Mouse (Mus musculus) heart, embryonic 12.5 days (tissue): Measurements from ENCODE around the gene Olfr1511. TPM values are rescaled to one million over a fixed set of nuclear protein-coding genes. Genes with fewer than 3 reads are reported as not detected.

Experiments
- polyA plus RNA-seq: library from polyadenylated mRNA; unstranded; fragments of >200 nt; fragmentation: Nextera tagmentation; extraction: Ambion mirVana; gene quantifications from 2 replicates; pipeline ENCODE4 v1.2.1, GENCODE M21; 2016

Gene Olfr1511
- polyA plus RNA-seq, 1 experiment from 2014 or later, result not detected

Other genes with a start within 250 kb of the Olfr1511 start
- gene Supt16, start 200.0 kb downstream of the Olfr1511 start, polyA plus RNA-seq, result 35.8 and 36.5 TPM in 2 replicates
- 35.0 and 36.0 TPM in 2 replicates for gene Chd8, start 139.6 kb downstream of the Olfr1511 start, polyA plus RNA-seq
- 35.8 and 41.5 TPM in 2 replicates for gene Tox4, start 118.2 kb downstream of the Olfr1511 start, polyA plus RNA-seq
- 15.1 and 16.7 TPM in 2 replicates for gene Rab2b, start 117.8 kb downstream of the Olfr1511 start, polyA plus RNA-seq
- 29.3 and 30.7 TPM in 2 replicates for gene Mettl3, start 92.3 kb downstream of the Olfr1511 start, polyA plus RNA-seq
- gene Sall2, start 68.6 kb downstream of the Olfr1511 start, polyA plus RNA-seq, result 11.9 and 12.5 TPM in 2 replicates
- not detected in 2 replicates for gene Olfr1513, start 41.0 kb downstream of the Olfr1511 start, polyA plus RNA-seq
- gene Olfr1512, start 18.2 kb downstream of the Olfr1511 start, polyA plus RNA-seq, result not detected in 2 replicates
- gene Olfr1510, start 17.0 kb upstream of the Olfr1511 start, polyA plus RNA-seq, result not detected in 2 replicates
- gene Olfr1509, start 45.6 kb upstream of the Olfr1511 start, polyA plus RNA-seq, result not detected in 2 replicates
- not detected in 2 replicates for gene Olfr1508, start 70.1 kb upstream of the Olfr1511 start, polyA plus RNA-seq
- gene Olfr1507, start 98.4 kb upstream of the Olfr1511 start, polyA plus RNA-seq, result not detected in 2 replicates